Mouse (Mus musculus) gastrocnemius, postnatal 10 days (tissue): ENCODE measurements around the gene Ddx54. TPM values are rescaled to one million over a fixed set of nuclear protein-coding genes. Genes with fewer than 3 reads are reported as not detected.

Source experiments
- total RNA-seq, 2 experiments: library from RNA; stranded (reverse); gene quantifications; 2 replicates each; pipeline ENCODE4 v1.2.3; 2021

Gene Ddx54
- total RNA-seq, 2 experiments from 2014 or later: 22.4 to 23.9 TPM

Other genes with a start within 250 kb of the Ddx54 start
- not detected for gene Lhx5, start 181.0 kb upstream of the Ddx54 start, total RNA-seq
- 1 to 10 TPM in 1 of 2 experiments, under 1 TPM in 1; 0.26 to 1.2 TPM for gene Sdsl, start 139.9 kb upstream of the Ddx54 start, total RNA-seq
- not detected for gene Sds, start 136.2 kb upstream of the Ddx54 start, total RNA-seq
- gene Plbd2, start 109.1 kb upstream of the Ddx54 start, total RNA-seq: 10 to 100 TPM; 36.7 to 38.0 TPM
- gene Slc8b1, start 101.6 kb upstream of the Ddx54 start, total RNA-seq: 10 to 100 TPM; 15.1 to 20.0 TPM
- gene Tpcn1, start 24.1 kb upstream of the Ddx54 start, total RNA-seq: 10 to 100 TPM; 67.1 to 71.2 TPM
- under 1 TPM; 0.40 to 0.50 TPM for gene Iqcd, start 23.7 kb upstream of the Ddx54 start, total RNA-seq
- 1 to 10 TPM; 4.7 to 6.2 TPM for gene Rita1, start 150 bp upstream of the Ddx54 start, total RNA-seq
- not detected for gene Cfap73, start 21.5 kb downstream of the Ddx54 start, total RNA-seq
- gene Rasal1, start 36.1 kb downstream of the Ddx54 start, total RNA-seq: under 1 TPM in 1 of 2 experiments, not detected in 1; 0.23 TPM
- gene Dtx1, start 99.2 kb downstream of the Ddx54 start, total RNA-seq: 1 to 10 TPM; 1.2 to 1.4 TPM
- under 1 TPM in 1 of 2 experiments, not detected in 1; 0.09 TPM for gene Oas2, start 137.1 kb downstream of the Ddx54 start, total RNA-seq
- not detected for gene Oas3, start 164.9 kb downstream of the Ddx54 start, total RNA-seq
- not detected for gene Oas1e, start 182.8 kb downstream of the Ddx54 start, total RNA-seq
- under 1 TPM; 0.14 to 0.43 TPM for gene Oas1c, start 199.8 kb downstream of the Ddx54 start, total RNA-seq
- gene Oas1f, start 234.6 kb downstream of the Ddx54 start, total RNA-seq: not detected
- gene Oas1h, start 248.7 kb downstream of the Ddx54 start, total RNA-seq: not detected